Mouse (Mus musculus): ENCODE measurements around the gene Mettl24. TPM values are rescaled to one million over a fixed set of nuclear protein-coding genes. Genes with fewer than 3 reads are reported as not detected.
"Not testable (repeated sequence)": the region's sequence is repeated elsewhere in the genome, so short reads cannot be mapped to it uniquely, and the experiment has no call there.

Gene Mettl24
- polyA plus RNA-seq, 1 experiment from 2014 or later, result 3.4 TPM

- Histone ChIP-seq H3K9ac (no peak overlapping the region), H3K4me2 (peak overlapping the region; percentile 32; the same call in 1 of the 2 replicates), H3K4me1 (no peaks in the 10 kb centered on the region), H3K27ac (no peak overlapping the region), H3K4me3 (replicated peaks) (no peak overlapping the region), H3K36me3 (no peaks in the 10 kb centered on the region), H3K9me3 (no peaks in the 10 kb centered on the region), H3K27me3 (replicated peaks) (no peaks in the 10 kb centered on the region)
- WGBS, result 31% methylated on average over 10 of the region's 10 CpGs
- ATAC-seq (ENCODE audit: insufficient read depth, low FRiP score, low read depth), result peak; percentile 53; the same call in 1 of the 2 replicates
These were observed 67.4 kb downstream of the Mettl24 start for GRCm38 (mm10) chr10:40750293-40751047.

DNA sequence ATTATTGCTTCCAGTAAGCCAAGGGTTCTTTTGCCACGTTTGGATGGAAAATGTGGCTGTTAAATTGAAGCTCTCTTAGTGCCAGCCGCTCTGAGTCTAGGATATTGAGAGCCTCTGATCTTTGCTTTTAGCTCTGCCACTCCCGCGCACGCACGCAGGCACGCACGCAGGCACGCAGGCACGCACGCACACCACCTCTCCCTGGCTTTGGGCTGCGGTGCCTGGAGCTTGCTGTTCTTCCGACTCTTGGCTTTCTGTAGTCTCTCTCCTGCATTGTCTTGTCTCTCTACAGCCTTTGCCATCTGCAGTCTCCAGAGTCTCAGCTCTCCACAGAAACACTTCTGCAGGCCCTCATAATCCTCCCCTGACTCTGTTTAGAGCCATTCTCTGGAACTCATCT is 68.1 kb downstream of the Mettl24 start:
- WGBS, result 46% methylated on average over 13 of the region's 13 CpGs
- no peaks in the 10 kb centered on the region for H3K36me3 ChIP-seq
- no peaks in the 10 kb centered on the region for H3K9me3 ChIP-seq
- peak overlapping the region; percentile 32; the same call in 1 of the 2 replicates for H3K4me2 ChIP-seq
- H3K4me1 ChIP-seq, result no peaks in the 10 kb centered on the region
- no peak overlapping the region for H3K9ac ChIP-seq
- H3K27ac ChIP-seq, result no peak overlapping the region
- no peaks in the 10 kb centered on the region for H3K27me3 ChIP-seq (replicated peaks)
- ATAC-seq (ENCODE audit: insufficient read depth, low FRiP score, low read depth), result peak; percentile 22; the same call in 1 of the 2 replicates
- no peak overlapping the region for H3K4me3 ChIP-seq (replicated peaks)

DNA sequence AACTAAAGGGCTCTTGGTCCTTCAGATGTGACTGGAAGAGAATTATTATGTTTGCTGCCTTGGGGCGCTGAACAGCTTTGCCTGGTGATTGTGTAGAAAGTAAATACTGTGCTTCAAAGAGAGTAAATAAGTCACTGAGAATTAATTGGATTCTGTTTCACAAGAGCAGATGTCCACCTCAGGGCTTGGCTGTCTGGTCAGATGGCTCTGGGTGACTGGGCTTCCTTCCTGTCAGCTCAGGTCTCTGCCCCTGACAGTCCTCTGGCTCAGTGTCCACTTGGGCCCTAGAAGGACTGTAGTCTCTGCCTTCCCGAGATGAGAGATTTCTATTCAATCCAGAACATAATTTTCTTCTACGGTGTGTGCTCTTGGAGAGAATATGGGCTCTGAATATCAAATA is 70.0 kb downstream of the Mettl24 start:
- Histone ChIP-seq H3K36me3 (no peaks in the 10 kb centered on the region), H3K4me2 (no peak overlapping the region), H3K27me3 (replicated peaks) (no peaks in the 10 kb centered on the region), H3K4me1 (no peaks in the 10 kb centered on the region), H3K27ac (no peak overlapping the region), H3K9me3 (no peaks in the 10 kb centered on the region), H3K4me3 (replicated peaks) (no peak overlapping the region), H3K9ac (no peak overlapping the region)
- no peak for ATAC-seq (ENCODE audit: insufficient read depth, low FRiP score, low read depth)
- WGBS, result 56% methylated on average over 3 of the region's 3 CpGs

DNA sequence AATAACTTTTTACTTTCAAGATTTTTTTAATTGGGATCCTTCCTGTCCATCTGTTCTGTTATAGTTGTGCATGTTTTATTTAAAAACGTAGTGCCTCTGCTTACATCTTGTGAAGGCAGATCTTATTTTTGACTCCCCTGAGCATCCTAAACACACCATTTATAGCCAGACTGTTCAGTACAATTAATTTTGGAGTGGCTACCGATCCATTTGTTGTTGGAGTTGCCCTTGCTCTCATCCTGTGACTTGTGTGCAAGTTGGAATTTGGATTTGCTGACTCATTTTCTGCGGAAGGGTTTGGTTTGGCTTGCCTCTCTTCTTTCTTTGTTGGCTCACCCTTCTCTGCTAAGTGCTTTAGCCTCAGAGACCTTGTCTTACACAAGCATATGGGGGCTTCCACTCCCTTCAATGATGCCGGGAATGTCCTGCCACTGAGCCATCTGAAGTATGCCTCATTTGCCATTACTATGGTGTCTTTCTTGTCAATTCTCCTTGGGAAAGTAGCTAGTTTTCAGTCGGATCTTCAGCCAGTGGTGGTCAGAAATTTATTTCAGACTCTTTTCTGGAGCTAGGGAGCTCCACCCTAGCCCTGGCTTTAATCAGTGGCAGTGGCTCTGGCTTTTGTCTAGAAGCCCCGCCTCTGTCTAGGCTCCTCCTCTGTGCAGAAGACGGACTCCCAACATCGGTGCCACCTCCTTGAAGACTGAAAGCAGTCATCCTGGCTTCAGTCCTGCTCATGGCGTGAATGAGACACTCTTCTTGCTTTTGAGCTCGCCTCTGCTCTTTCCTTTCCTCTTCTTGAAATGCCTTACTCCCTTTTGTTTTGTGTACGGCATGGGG is 75.3 kb downstream of the Mettl24 start:
- Histone ChIP-seq H3K9ac (no peak overlapping the region), H3K27ac (no peak overlapping the region), H3K27me3 (replicated peaks) (no peaks in the 10 kb centered on the region), H3K4me2 (no peak overlapping the region), H3K9me3 (no peaks in the 10 kb centered on the region), H3K4me3 (replicated peaks) (no peak overlapping the region), H3K36me3 (no peaks in the 10 kb centered on the region), H3K4me1 (no peaks in the 10 kb centered on the region)
- ATAC-seq (ENCODE audit: insufficient read depth, low FRiP score, low read depth), result no peak
- 59% methylated on average over 11 of the region's 11 CpGs for WGBS

GRCm38 (mm10) chr10:40759391-40760194 is 76.5 kb downstream of the Mettl24 start:
- not testable (repeated sequence) for H3K9ac ChIP-seq; H3K27ac ChIP-seq; H3K4me3 ChIP-seq (replicated peaks); H3K36me3 ChIP-seq; H3K9me3 ChIP-seq; H3K4me2 ChIP-seq; H3K27me3 ChIP-seq (replicated peaks); H3K4me1 ChIP-seq; ATAC-seq (ENCODE audit: insufficient read depth, low FRiP score, low read depth)
- WGBS, result 94% methylated on average over 23 of the region's 23 CpGs

GRCm38 (mm10) chr10:40760195-40761009 is 77.3 kb downstream of the Mettl24 start:
- no peaks in the 10 kb centered on the region for H3K4me1 ChIP-seq
- H3K27me3 ChIP-seq (replicated peaks), result no peaks in the 10 kb centered on the region
- H3K9ac ChIP-seq, result no peak overlapping the region
- H3K9me3 ChIP-seq, result no peaks in the 10 kb centered on the region
- no peak overlapping the region for H3K4me2 ChIP-seq
- no peak for ATAC-seq (ENCODE audit: insufficient read depth, low FRiP score, low read depth)
- H3K36me3 ChIP-seq, result no peaks in the 10 kb centered on the region
- no peak overlapping the region for H3K4me3 ChIP-seq (replicated peaks)
- 83% methylated on average over 9 of the region's 9 CpGs for WGBS
- H3K27ac ChIP-seq, result no peak overlapping the region

- Histone ChIP-seq H3K36me3 (no peaks in the 10 kb centered on the region), H3K4me3 (replicated peaks) (no peak overlapping the region), H3K27ac (no peak overlapping the region), H3K4me1 (no peaks in the 10 kb centered on the region), H3K4me2 (no peak overlapping the region), H3K9ac (no peak overlapping the region), H3K9me3 (no peaks in the 10 kb centered on the region), H3K27me3 (replicated peaks) (no peaks in the 10 kb centered on the region)
- ATAC-seq (ENCODE audit: insufficient read depth, low FRiP score, low read depth), result no peak
- WGBS, result 73% methylated on average over 9 of the region's 9 CpGs
These were observed 78.1 kb downstream of the Mettl24 start for GRCm38 (mm10) chr10:40761010-40761752.

DNA sequence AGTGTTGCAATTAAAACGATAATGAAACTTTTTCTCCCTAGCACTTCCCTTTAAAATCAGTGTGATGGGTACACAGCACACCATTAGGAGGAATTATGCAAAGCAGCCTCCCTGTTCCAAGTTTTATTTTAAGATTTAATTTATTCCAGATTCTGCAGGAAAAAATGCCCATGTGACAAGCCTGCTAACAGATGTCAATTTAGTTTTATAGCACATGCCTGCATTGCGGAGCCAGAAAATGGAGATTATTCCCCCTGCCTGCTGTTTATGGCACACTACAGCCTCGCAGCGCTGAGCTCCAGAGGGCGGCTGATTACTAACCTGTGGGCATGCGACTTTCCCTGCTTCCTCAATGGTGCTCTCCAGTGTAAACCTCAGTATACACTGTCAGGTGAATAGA is 79.5 kb downstream of the Mettl24 start:
- Histone ChIP-seq H3K4me1 (no peaks in the 10 kb centered on the region), H3K36me3 (no peaks in the 10 kb centered on the region), H3K27me3 (replicated peaks) (no peaks in the 10 kb centered on the region), H3K9me3 (no peaks in the 10 kb centered on the region), H3K9ac (no peak overlapping the region), H3K4me2 (no peak overlapping the region), H3K27ac (no peak overlapping the region), H3K4me3 (replicated peaks) (no peak overlapping the region)
- WGBS, result 77% methylated on average over 6 of the region's 6 CpGs
- no peak for ATAC-seq (ENCODE audit: insufficient read depth, low FRiP score, low read depth)

DNA sequence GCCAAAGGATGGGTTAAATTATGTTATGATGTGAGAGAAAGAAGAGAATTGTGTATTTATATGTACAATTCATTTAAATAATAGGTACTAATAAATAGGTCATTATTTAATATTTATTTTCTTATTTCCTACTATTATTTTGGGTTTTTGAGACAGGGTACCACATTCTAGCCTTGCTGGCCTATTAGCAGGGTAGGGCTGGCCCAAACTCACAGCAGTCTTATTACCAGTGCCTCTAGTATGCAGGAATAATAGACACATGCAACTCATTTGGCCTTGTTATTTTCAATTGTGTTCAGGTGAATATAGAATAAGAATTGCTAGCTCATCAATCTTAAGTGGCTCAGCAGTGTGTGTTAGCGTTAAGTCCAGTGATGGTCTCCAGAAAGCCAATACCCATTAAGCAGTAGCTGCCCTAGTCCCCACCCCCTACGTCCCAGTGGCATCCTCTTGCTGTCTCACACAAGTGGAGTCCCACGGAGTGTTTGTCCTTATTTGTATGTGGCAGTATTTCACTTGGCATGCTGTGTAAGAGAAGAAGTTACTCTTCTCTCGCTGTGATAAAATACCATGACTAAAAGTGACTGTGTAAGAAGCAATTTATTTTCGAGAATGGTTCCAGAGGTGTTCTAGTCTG is 80.1 kb downstream of the Mettl24 start:
- H3K4me3 ChIP-seq (replicated peaks), result no peak overlapping the region
- 79% methylated on average over 5 of the region's 5 CpGs for WGBS
- H3K27ac ChIP-seq, result no peak overlapping the region
- no peaks in the 10 kb centered on the region for H3K36me3 ChIP-seq
- H3K9ac ChIP-seq, result no peak overlapping the region
- H3K9me3 ChIP-seq, result no peaks in the 10 kb centered on the region
- H3K27me3 ChIP-seq (replicated peaks), result no peaks in the 10 kb centered on the region
- no peak for ATAC-seq (ENCODE audit: insufficient read depth, low FRiP score, low read depth)
- H3K4me2 ChIP-seq, result no peak overlapping the region
- no peaks in the 10 kb centered on the region for H3K4me1 ChIP-seq

- Histone ChIP-seq H3K36me3 (no peaks in the 10 kb centered on the region), H3K9me3 (no peaks in the 10 kb centered on the region), H3K4me2 (no peak overlapping the region), H3K4me1 (no peaks in the 10 kb centered on the region), H3K27ac (no peak overlapping the region), H3K9ac (no peak overlapping the region), H3K4me3 (replicated peaks) (no peak overlapping the region), H3K27me3 (replicated peaks) (no peaks in the 10 kb centered on the region)
- ATAC-seq (ENCODE audit: insufficient read depth, low FRiP score, low read depth), result no peak
- 64% methylated on average over 4 of the region's 4 CpGs for WGBS
These were observed 89.2 kb downstream of the Mettl24 start for GRCm38 (mm10) chr10:40772266-40772665.
